Mouse (Mus musculus): ENCODE data around the gene Uchl4. TPM values are rescaled to one million over a fixed set of nuclear protein-coding genes. Genes with fewer than 3 reads are reported as not detected.
"Not testable (repeated sequence)": the region's sequence is repeated elsewhere in the genome, so short reads cannot be mapped to it uniquely, and the experiment has no call there.

Gene Uchl4
- total RNA-seq (2014; rRNA removed) (0.62 TPM in 1 of 2 replicates, not detected in the other), polyA plus RNA-seq (2015; fragmentation: Nextera tagmentation; extraction: Ambion mirVana) (1.8 and 2.3 TPM in 2 replicates)

DNA sequence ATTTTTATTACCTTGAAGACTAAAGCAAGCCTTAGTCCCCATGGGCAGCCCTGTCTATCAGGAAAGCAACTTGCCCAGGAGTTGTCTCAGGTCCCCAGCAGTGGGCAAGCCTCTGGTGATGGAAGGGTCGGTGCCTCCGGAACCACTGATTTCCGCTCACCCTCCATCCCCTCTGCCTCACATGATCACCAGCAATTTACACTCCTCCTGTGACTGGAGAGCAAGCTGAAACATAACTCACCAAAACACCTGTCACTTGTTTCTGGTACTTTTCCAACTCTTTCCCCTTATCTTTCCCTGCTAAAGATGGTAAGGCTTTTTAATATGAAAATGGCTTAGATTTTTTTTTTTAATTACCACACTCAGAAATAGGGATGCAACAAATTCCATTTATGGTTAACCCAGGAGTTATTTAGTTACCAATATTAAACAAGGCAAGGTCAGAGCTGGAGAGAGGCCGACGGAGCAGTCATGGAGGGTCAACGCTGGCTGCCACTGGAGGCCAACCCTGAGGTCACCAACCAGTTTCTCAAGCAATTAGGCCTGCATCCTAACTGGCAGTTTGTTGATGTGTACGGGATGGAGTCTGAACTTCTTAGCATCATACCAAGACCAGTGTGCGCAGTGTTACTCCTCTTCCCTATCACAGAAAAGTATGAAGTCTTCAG lies at the start of gene Uchl4:
TSS of gene Uchl4 (plus strand) at position 434 of the 668 bp plus-strand sequence.
- no peak within 1 kb of the TSS for H3K9ac ChIP-seq
- H3K4me2 ChIP-seq (ENCODE audit: low read depth), result no peak within 1 kb of the TSS
- no peak for ATAC-seq
- no peaks in the 10 kb centered on the region for H3K9me3 ChIP-seq (ENCODE audit: low read length)
- no peak within 1 kb of the TSS for H3K4me3 ChIP-seq (ENCODE audit: low read depth, low read length)
- 97% methylated on average over 8 of the region's 8 CpGs for WGBS
- H3K4me1 ChIP-seq (ENCODE audit: insufficient read depth), result peaks cover 9% of the 10 kb centered on the region
- H3K27me3 ChIP-seq (ENCODE audit: insufficient read depth, low read length), result no peaks in the 10 kb centered on the region
- no peak for DNase-seq
- H3K27ac ChIP-seq (ENCODE audit: low read depth, low read length), result no peak within 1 kb of the TSS
- no peak for TF ChIP-seq CTCF (IDR thresholded peaks at IDR 0.05; ENCODE audit: low read depth)
- H3K36me3 ChIP-seq (ENCODE audit: insufficient read depth), result no peaks in the 10 kb centered on the region

DNA sequence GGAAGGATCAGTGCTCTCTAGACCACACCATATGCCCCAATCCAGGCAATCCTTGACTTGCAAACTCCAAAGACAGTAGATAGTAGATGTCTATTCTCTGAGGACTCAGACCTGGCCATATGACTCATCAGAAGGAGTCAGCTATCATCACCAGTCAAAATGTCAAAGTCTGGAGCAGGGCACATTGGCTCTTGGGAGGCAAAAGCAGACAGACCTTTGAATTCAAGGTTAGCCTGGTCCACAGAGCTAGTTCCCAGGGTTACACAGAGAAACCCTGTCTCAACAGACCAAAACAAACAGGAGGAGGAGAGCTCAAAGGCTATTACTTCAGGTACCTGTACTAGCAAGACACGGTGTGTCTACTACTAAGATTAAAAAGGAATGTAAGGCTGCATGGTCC lies 41.1 kb upstream of the Uchl4 start:
- Histone ChIP-seq H3K4me3 (ENCODE audit: low read depth, low read length) (no peak overlapping the region), H3K27ac (ENCODE audit: low read depth, low read length) (no peak overlapping the region), H3K9me3 (ENCODE audit: low read length) (no peaks in the 10 kb centered on the region), H3K4me1 (ENCODE audit: insufficient read depth) (no peaks in the 10 kb centered on the region), H3K36me3 (ENCODE audit: insufficient read depth) (peaks cover 31% of the 10 kb centered on the region), H3K9ac (no peak overlapping the region), H3K27me3 (ENCODE audit: insufficient read depth, low read length) (no peaks in the 10 kb centered on the region), H3K4me2 (ENCODE audit: low read depth) (no peak overlapping the region)
- 100% methylated on average over 1 of the region's 1 CpGs for WGBS
- DNase-seq (no peak), ATAC-seq (no peak)
- TF ChIP-seq CTCF (IDR thresholded peaks at IDR 0.05; ENCODE audit: low read depth), result no peak

DNA sequence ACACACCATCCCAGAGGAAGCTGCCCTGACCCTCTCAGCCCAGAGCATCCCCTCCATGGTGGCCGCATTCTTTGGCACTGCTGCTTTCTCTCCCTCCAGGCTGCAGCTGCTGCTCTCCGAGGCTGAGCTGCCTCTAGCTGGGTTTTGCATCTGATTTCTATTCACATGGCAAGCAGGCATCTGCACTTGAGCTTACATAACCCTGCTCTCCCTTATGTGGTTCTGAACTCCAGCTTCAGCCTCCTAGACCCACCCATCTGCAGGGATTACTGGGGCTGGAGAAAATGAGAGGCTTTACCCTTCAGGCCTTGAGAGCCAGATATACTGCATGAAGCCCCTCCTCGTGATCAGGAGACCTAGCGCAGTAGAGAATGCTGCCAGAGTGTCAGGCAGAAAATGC lies 39.4 kb upstream of the Uchl4 start:
- DNase-seq, result no peak
- H3K4me1 ChIP-seq (ENCODE audit: insufficient read depth), result no peaks in the 10 kb centered on the region
- no peak overlapping the region for H3K9ac ChIP-seq
- TF ChIP-seq CTCF (IDR thresholded peaks at IDR 0.05; ENCODE audit: low read depth), result no peak
- H3K9me3 ChIP-seq (ENCODE audit: low read length), result no peaks in the 10 kb centered on the region
- ATAC-seq, result no peak
- H3K27me3 ChIP-seq (ENCODE audit: insufficient read depth, low read length), result no peaks in the 10 kb centered on the region
- H3K27ac ChIP-seq (ENCODE audit: low read depth, low read length), result no peak overlapping the region
- peaks cover 24% of the 10 kb centered on the region for H3K36me3 ChIP-seq (ENCODE audit: insufficient read depth)
- H3K4me3 ChIP-seq (ENCODE audit: low read depth, low read length), result no peak overlapping the region
- WGBS, result 79% methylated on average over 4 of the region's 4 CpGs
- H3K4me2 ChIP-seq (ENCODE audit: low read depth), result no peak overlapping the region

DNA sequence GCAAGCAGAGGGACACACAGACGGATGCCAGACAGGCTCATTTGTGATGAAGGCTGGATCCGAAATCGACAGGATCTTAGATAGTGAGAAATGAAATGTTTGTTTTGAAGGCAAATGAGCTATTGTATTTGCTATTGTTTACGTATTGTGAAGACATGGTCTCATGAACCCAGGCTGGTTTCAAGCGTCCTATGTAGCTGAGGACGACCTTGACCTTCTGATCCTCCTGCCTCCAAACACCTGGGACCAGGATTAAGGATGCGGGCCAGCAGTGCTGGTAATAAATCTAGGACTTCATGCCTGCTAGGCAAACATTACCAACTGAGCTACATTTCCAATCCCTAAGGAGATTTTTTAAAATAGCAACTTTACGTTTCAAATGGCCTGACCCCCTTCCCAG lies 37.5 kb upstream of the Uchl4 start:
- DNase-seq (no peak), ATAC-seq (no peak)
- Histone ChIP-seq H3K4me2 (ENCODE audit: low read depth) (no peak overlapping the region), H3K9ac (no peak overlapping the region), H3K4me1 (ENCODE audit: insufficient read depth) (no peaks in the 10 kb centered on the region), H3K4me3 (ENCODE audit: low read depth, low read length) (no peak overlapping the region), H3K36me3 (ENCODE audit: insufficient read depth) (peaks cover 15% of the 10 kb centered on the region), H3K27ac (ENCODE audit: low read depth, low read length) (no peak overlapping the region), H3K27me3 (ENCODE audit: insufficient read depth, low read length) (no peaks in the 10 kb centered on the region), H3K9me3 (ENCODE audit: low read length) (no peaks in the 10 kb centered on the region)
- no peak for TF ChIP-seq CTCF (IDR thresholded peaks at IDR 0.05; ENCODE audit: low read depth)
- 90% methylated on average over 8 of the region's 8 CpGs for WGBS

DNA sequence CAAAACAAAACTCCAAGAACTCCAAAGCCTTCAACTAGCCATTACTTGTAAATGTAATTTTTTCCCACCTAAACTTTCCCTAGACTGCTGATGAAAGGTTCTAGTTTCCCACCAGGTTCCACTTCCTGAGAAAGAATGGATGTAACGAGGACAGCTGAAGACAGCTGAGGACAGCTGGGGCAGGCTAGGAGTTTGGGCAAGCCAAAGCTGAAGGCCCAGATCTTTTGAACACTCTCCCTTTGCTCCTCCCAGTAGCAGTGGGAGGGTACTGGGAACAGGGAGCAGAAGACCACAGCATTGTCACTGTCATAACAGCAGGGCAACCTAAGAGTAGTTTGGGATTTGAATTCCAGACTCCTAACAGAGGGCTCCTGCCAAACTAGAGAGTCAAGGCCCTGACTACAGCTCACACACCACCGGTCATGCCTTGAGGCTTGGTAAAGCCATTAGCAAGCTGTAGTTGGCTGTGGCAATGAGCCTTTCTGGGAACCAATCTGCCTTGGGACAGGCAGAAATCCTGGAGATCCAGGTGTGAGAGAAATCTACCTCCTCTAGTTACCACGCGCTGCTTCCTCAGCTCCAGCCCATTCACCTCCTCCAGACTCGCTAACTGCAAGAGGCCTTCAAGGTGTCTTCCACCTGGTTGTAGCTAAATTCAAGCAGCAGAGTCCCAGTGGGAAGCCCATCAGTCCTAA lies 36.8 kb upstream of the Uchl4 start:
- 95% methylated on average over 5 of the region's 5 CpGs for WGBS
- no peak overlapping the region for H3K27ac ChIP-seq (ENCODE audit: low read depth, low read length)
- no peaks in the 10 kb centered on the region for H3K4me1 ChIP-seq (ENCODE audit: insufficient read depth)
- no peak overlapping the region for H3K4me3 ChIP-seq (ENCODE audit: low read depth, low read length)
- no peak for TF ChIP-seq CTCF (IDR thresholded peaks at IDR 0.05; ENCODE audit: low read depth)
- H3K36me3 ChIP-seq (ENCODE audit: insufficient read depth), result peaks cover 8% of the 10 kb centered on the region; the same call in 1 of the 2 replicates
- H3K9me3 ChIP-seq (ENCODE audit: low read length), result no peaks in the 10 kb centered on the region
- no peak overlapping the region for H3K9ac ChIP-seq
- H3K27me3 ChIP-seq (ENCODE audit: insufficient read depth, low read length), result no peaks in the 10 kb centered on the region
- no peak overlapping the region for H3K4me2 ChIP-seq (ENCODE audit: low read depth)
- ATAC-seq (no peak), DNase-seq (no peak)

DNA sequence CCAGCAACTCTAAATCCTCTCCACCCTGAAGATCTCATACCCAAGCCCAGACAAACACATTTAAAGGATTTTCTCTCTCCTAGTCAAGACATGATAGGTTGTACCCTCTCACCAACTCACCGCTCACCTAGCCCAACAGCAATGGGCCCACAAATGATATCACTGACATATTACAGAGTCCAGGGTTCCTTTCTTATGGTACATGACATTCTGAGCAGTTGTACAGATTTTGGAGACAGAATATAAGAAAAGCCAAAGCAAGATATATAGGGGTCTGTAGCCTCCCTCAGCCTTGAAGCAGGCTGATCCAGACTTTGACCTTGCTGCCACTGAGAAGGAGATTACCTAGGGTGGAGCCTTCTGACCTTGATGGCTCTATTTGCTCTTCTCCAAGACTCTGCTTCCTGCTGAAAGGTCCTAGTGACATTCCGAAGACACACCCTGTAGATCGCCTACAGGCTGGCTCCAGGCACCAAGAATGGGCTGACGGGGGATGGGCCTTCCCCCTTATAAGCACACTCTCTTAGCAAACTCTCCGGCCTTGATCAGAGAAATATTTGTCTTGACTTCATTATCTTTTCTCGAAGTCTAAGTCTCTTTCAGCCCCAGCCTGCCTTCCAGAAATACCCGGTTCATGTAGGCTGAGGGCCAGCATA lies 36.1 kb upstream of the Uchl4 start:
- not testable (repeated sequence) for H3K9me3 ChIP-seq (ENCODE audit: low read length); H3K27ac ChIP-seq (ENCODE audit: low read depth, low read length); H3K4me1 ChIP-seq (ENCODE audit: insufficient read depth); DNase-seq; ATAC-seq; H3K4me3 ChIP-seq (ENCODE audit: low read depth, low read length); H3K4me2 ChIP-seq (ENCODE audit: low read depth); H3K36me3 ChIP-seq (ENCODE audit: insufficient read depth); H3K9ac ChIP-seq; H3K27me3 ChIP-seq (ENCODE audit: insufficient read depth, low read length)
- 95% methylated on average over 7 of the region's 7 CpGs for WGBS

DNA sequence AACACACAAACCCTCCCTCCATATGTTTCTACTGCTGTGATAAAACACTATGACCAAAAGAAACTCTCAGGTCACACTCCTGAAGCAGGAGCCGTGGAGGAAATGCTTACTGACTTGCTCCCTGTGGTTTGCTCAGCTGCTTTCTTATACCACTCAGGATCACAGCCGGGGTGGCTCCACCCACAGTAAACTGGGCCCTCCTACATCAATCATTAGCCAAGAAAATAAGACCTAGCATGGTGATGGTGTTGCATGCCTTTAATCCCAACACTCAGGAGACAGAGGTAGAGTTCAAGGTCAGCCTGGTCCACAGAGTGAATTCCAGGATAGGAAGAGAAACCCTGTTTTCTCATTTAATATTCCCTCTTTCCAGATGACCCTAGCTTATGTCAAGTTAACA lies 35.1 kb upstream of the Uchl4 start:
- ATAC-seq (no peak), DNase-seq (no peak)
- H3K4me1 ChIP-seq (ENCODE audit: insufficient read depth), result no peaks in the 10 kb centered on the region
- no peaks in the 10 kb centered on the region for H3K9me3 ChIP-seq (ENCODE audit: low read length)
- 0 out of 2 replicates have a peak, but pooled peaks cover 3% of the 10 kb centered on the region for H3K36me3 ChIP-seq (ENCODE audit: insufficient read depth)
- H3K9ac ChIP-seq, result no peak overlapping the region
- 80% methylated on average over 2 of the region's 2 CpGs for WGBS
- H3K4me3 ChIP-seq (ENCODE audit: low read depth, low read length), result no peak overlapping the region
- no peak overlapping the region for H3K4me2 ChIP-seq (ENCODE audit: low read depth)
- H3K27ac ChIP-seq (ENCODE audit: low read depth, low read length), result no peak overlapping the region
- H3K27me3 ChIP-seq (ENCODE audit: insufficient read depth, low read length), result no peaks in the 10 kb centered on the region
- no peak for TF ChIP-seq CTCF (IDR thresholded peaks at IDR 0.05; ENCODE audit: low read depth)
